Mouse (Mus musculus) cerebellum, adult 11-12 months (tissue): ENCODE measurements around the gene Ccl5.

Source experiments
- DNase-seq: peaks from one replicate; pipeline ENCODE4 v3.0.0; 2022

Ccl5 gene

GRCm38 (mm10) chr11:83536831-83537230 lies 6.5 kb upstream of the Ccl5 start:
- DNase-seq = no peak

DNA sequence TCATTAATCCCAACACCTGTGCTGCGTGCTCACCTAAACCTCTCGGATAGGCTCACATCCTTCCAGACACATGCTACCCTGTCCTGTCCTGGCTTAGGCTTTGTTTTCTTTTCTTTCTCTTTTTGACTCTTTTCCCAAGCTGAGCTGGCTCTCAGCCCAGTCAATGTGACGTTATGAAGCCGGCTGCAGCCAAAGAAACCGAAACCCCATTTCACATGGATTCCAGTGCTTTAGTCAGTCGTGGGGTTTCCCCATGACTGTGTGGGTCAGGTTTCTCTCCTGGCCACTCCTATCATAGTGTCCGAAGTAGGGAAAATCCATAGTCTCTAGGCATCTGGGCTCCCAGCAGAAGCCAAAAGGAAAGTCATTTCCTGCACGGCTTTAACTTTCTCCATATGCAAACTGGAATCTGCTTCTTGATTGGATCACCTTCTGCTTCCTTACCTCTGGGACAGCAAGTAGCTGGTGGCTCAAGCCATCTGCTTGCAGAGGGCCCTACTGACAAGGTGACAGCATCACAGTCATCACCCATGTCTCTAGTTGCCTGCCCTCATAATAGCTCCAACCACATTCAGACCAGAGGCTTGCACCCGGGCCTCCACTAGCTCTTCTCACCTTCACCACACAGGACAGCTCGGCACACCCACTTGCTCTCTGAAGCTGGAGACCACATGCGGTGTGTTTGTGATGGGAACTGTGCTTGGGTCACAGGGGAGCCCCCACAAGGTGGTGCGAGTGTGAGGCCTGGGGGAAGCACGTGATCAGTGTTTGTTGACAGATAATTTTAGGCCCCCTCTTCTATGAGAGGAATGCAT lies 4.5 kb upstream of the Ccl5 start:
- DNase-seq = peak; percentile 29

- DNase-seq = no peak
These were observed 3.8 kb upstream of the Ccl5 start for GRCm38 (mm10) chr11:83534143-83534542.

- no peak for DNase-seq
These were observed 2.9 kb upstream of the Ccl5 start for GRCm38 (mm10) chr11:83533192-83533591.

- DNase-seq = no peak
These were observed 1.3 kb downstream of the Ccl5 start for GRCm38 (mm10) chr11:83529024-83529423.

DNA sequence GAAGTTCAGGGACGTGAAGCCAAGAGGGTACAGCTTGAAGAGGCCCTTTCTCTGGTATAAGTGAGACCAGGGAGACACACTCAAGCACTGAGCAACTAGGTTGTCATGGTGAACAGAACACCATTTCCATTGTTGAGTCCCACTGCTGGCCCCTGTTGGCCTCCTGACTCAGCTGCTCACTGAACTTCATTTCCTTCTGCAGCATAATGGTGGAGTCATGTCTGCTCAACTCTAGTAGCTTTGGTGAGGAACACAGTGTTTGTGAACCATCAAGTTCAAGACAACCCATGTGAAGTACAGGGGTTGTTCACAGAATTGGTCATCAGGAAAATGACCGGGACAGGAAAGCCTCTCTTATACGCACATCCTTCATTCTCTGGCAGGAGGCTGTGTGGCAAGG lies 8.2 kb downstream of the Ccl5 start, which contains the start of gene Heatr9:
Gene Heatr9 (minus strand): TSS at position 101 of the 400 bp plus-strand sequence.
- no peak for DNase-seq

GRCm38 (mm10) chr11:83518371-83518770 lies 11.9 kb downstream of the Ccl5 start:
- no peak for DNase-seq

GRCm38 (mm10) chr11:83517153-83517552 lies 13.2 kb downstream of the Ccl5 start:
- no peak for DNase-seq

DNA sequence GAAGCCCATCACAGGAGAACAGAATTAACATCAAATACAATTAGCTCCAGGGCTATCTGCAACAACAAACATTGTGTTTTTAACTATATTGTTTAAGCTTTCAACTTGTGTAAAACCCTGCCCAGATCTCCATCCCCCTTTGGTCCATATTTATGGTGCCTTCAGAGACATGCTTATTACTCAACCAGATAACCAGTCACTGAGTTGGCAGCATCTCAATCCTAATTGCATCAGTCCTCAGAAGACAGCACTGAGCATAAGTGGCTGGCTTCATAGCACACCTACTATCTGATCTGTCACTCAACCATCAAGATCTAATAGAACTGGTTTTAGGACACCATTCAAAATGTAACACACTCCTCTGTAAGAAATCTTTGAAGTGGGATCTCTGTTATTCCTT lies 20.8 kb downstream of the Ccl5 start:
- no peak for DNase-seq

GRCm38 (mm10) chr11:83504308-83504707 lies 26.0 kb downstream of the Ccl5 start:
- DNase-seq = no peak

DNA sequence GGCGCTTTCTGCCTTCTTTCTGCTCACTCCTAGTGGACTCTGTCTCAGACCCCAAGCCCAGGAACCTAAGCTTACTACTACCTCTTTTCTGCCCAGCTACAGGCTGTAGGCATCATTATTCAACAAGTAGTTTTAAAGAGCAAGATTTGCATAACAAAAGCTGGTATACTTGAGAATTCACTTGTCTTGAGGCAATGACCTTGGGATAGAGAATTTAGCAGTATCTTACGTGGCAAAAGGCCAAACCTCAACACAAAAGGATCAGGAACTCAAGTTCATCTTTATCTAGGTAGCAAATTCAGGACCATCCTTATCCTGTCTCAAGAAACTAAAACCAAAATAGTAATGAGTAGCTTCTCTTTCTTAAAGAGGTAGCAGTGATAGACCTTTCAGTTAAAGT lies 34.7 kb downstream of the Ccl5 start:
- DNase-seq = no peak

DNA sequence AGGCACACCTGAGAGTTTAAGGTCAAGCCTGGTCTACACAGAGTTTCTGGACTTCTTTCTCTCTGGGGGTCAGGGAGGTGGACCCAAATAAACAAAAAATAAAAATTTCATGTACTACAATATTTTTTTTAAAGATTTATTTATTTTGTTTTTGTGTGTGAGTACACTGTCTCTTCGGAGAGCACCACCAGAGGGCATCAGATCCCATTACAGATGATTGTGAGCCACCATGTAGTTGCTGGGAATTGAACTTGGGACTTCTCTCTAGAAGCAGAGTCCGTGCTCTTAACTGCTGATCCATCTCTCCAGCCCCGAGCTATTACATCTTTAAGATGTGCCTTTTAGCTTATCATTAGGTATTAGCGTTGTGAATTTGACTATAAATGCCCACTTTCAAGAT lies 38.8 kb downstream of the Ccl5 start:
- DNase-seq = no peak
